Mouse (Mus musculus) heart, postnatal 10 days (tissue): Measurements from ENCODE around the gene Olfr1349. TPM values are rescaled to one million over a fixed set of nuclear protein-coding genes. Genes with fewer than 3 reads are reported as not detected.
"Not testable (repeated sequence)": the region's sequence is repeated elsewhere in the genome, so short reads cannot be mapped to it uniquely, and the experiment has no call there.

ENCODE experiments used
- DNase-seq, 2 experiments: peaks; one replicate each; pipeline ENCODE4 v3.0.0; 2021
- intact Hi-C: fragments of 180-260 bp; cut with DNase I; formaldehyde crosslinking; loops from one replicate; pipeline ENCODE4 v1.15.1; 2025
- total RNA-seq, 2 experiments: library from RNA; stranded (reverse); gene quantifications; 2 replicates each; pipeline ENCODE4 v1.2.3; 2021

Olfr1349 gene
- total RNA-seq: not detected

GRCm38 (mm10) chr7:6522850-6523249, at the start of gene Olfr1349:
TSS of gene Olfr1349 (minus strand) at chr7:6522950.
- intact Hi-C loops: no loop called here
- no peak for DNase-seq

GRCm38 (mm10) chr7:6564541-6564940, 41.8 kb upstream of the Olfr1349 start, which contains the start of gene Olfr1350:
TSS of gene Olfr1350 (plus strand) at chr7:6564841.
- intact Hi-C loops: no loop called here
- no peak for DNase-seq

GRCm38 (mm10) chr7:6526141-6526540, 3.4 kb upstream of the Olfr1349 start:
- intact Hi-C loops: no loop called here
- DNase-seq: no peak

DNA sequence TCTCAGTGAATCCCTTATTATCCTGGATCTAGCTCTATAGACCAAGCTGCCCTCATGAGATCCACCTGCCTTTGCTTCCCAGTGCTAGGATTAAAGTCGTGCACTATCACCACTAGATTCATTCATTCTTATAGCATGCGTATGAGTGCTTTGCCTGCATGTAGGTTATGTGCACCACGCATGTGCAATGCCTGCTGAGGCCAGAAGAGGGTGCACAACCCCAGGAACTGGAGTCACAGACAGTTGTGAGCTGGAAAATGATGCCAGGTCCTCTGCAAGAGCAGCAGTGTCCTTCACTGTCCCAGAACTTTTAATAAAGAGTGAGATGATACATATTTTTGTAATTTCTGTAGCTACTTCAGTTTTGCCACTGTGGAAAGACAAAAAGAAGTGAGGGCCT, 2.3 kb upstream of the Olfr1349 start:
- intact Hi-C loops: no loop called here
- DNase-seq: no peak

DNA sequence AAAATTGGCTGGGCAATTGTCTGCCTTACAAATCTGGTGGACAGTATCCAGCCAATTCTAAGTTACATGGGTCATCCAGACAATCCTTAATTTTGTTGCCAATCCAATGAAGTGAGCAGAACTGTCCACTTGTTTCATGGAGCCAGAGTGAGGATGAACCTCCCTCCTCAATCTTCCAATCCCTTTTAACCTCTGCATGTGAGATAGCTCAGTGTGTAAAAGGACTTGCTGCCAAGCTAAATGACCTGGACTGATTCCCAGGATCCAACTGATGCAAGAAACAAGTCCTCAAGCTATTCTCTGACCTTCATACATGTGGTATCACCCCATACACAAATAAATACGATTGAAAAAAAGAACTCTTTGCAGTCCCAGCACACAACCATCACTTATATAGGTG, 1.1 kb downstream of the Olfr1349 start:
- DNase-seq: no peak
- intact Hi-C loops: no loop called here

- intact Hi-C loops: no loop called here
These were observed 14.1 kb downstream of the Olfr1349 start, which contains the start of gene Olfr1348 for GRCm38 (mm10) chr7:6508648-6509047. TSS of gene Olfr1348 (minus strand) at chr7:6508748.

DNA sequence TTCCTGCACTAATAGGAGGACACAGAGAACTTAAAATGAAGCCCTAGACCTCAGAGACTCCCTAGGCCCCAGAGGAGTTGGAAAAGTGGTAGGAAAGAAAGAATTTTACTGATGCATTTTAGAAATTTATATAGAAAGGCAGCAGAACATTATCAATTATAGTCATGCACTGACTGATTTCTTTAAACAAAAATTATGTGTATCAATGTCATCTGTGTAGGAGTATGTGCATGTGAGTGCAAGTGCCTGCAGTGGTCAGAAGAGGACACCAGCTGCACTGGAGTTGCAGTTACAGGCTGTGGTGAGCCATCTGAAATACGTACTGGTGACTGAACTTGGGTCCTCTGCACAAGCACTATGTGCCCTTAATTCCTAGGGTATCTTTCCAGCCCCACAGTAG, 23.1 kb downstream of the Olfr1349 start, which contains the start of gene Olfr1347:
Gene Olfr1347 (minus strand): TSS at position 101 of the 400 bp plus-strand sequence.
- no peak for DNase-seq
- intact Hi-C loops: no loop called here

More at GRCm38 (mm10) chr7:6508648-6509047, 14.1 kb downstream of the Olfr1349 start, which contains the start of gene Olfr1348:
- no peak for DNase-seq

GRCm38 (mm10) chr7:6486841-6487240, 35.9 kb downstream of the Olfr1349 start, which contains the start of gene Olfr5:
TSS of gene Olfr5 (minus strand) at chr7:6486941.
- intact Hi-C loops: no loop called here
- no peak for DNase-seq

DNA sequence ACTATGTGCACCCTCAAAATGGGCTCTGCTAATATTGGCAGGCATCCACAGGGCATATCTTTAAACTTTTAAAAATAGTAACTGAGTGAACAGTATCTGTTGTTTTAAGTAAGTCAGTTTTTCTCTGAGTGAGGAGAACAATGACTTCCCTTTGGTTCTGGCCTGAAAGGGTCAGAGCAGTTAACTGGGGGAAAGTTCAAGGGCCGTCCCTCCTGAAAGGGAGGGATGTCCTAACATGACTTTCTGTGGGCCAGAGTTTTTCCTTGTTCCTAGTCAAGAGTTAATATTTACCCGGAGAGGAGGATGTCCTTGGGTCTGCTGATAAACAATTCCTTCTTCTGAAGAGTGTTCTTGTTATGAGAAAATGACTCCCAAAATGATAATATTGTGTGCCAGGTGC, 45.1 kb downstream of the Olfr1349 start:
- DNase-seq, intact Hi-C loops: not testable (repeated sequence)

DNA sequence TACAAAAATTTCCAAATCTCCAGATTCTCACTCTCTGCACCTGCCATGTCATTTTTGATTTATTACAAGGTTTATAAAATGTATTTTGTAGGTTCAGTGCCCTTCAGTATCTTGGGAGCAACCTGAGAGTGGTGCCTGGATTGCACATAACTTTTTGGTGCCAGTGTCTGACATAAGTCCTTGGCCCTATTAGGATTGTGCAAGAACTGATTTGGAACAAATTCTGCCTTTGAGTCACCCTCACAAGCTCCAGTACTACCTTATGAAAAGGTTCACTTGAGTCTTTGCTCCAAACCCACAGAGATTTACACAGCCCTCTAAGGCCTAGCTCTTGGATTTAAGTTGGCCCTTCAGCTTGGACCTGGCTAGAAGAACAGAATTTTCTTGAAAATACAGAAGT, 55.8 kb downstream of the Olfr1349 start, which contains the start of gene Olfr1346:
Gene Olfr1346 (plus strand): TSS at position 151 of the 400 bp plus-strand sequence.
- intact Hi-C loops: no loop called here
- no peak for DNase-seq

Other genes with a start within 250 kb of the Olfr1349 start
- gene Zfp667, start 236.4 kb downstream of the Olfr1349 start, total RNA-seq: 1 to 10 TPM; 2.1 to 2.4 TPM
- gene Zfp583, start 191.7 kb downstream of the Olfr1349 start, total RNA-seq: 1 to 10 TPM; 1.5 to 1.9 TPM
- under 1 TPM; 0.14 to 0.27 TPM for gene Gm3854, start 179.2 kb downstream of the Olfr1349 start, total RNA-seq
- gene Zfp78, start 159.7 kb downstream of the Olfr1349 start, total RNA-seq: 1 to 10 TPM; 1.3 to 2.4 TPM
- 1 to 10 TPM; 4.3 to 4.5 TPM for gene Zfp28, start 139.7 kb downstream of the Olfr1349 start, total RNA-seq
- gene Smim17, start 124.2 kb downstream of the Olfr1349 start, total RNA-seq: not detected
- gene Gm20715, start 112.7 kb downstream of the Olfr1349 start, total RNA-seq: not detected
- not detected for gene Olfr1344, start 84.3 kb downstream of the Olfr1349 start, total RNA-seq
- gene Olfr1336, start 66.8 kb downstream of the Olfr1349 start, total RNA-seq: not detected
- gene Olfr1346, start 55.8 kb downstream of the Olfr1349 start, total RNA-seq: not detected
- not detected for gene Olfr5, start 36.0 kb downstream of the Olfr1349 start, total RNA-seq
- not detected for gene Olfr1347, start 23.2 kb downstream of the Olfr1349 start, total RNA-seq
- not detected for gene Olfr1348, start 14.2 kb downstream of the Olfr1349 start, total RNA-seq
- gene Olfr1350, start 41.9 kb upstream of the Olfr1349 start, total RNA-seq: not detected
- gene Zim1, start 173.5 kb upstream of the Olfr1349 start, total RNA-seq: 1 to 10 TPM; 7.8 to 9.6 TPM
- 10 to 100 TPM; 41.1 to 46.9 TPM for gene Peg3, start 207.5 kb upstream of the Olfr1349 start, total RNA-seq
- 1 to 10 TPM in 1 of 2 experiments, under 1 TPM in 1; 0.87 to 1.2 TPM for gene Usp29, start 207.6 kb upstream of the Olfr1349 start, total RNA-seq